Mouse (Mus musculus): ENCODE measurements around the gene Tomm40l.

DNA sequence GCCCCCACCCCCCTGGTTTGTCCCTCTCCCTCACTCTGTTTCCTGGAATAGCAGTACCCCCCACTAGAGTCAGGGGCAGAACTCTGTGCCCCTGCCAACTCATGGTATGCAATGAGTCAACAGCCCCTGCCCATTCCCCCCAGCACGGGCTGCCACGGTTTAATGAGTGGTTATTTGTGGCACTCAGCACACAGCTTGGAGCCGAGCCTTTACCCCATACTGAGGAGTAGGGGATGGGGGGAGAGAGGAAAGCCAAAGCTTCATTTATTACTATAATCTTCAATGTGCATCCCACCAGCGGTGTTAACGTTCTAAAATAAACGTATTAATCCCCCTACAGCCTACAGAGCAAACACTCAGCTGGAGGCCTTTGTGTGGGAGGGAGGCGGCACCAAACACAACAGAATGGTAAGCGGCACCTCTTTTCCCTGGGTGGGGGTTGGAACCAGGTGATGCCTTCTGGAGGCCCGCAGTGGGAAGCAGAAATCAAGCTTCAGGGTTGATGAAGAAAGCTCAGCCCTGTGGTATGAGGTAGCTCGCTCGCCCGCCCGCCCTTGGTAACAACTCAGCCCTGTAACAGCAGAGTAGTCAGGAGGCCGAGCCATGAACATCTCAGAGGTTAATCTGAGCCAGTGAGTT is 32.7 kb downstream of the Tomm40l start:
- no peak for TF ChIP-seq CTCF (IDR thresholded peaks at IDR 0.05; ENCODE audit: borderline replicate concordance, insufficient read depth, low read depth, low read length)
- TF ChIP-seq POLR2A (IDR thresholded peaks at IDR 0.05; ENCODE audit: borderline replicate concordance, insufficient read depth, low read length), result no peak
